Mouse (Mus musculus): ENCODE data around the gene Rnf26.
"Not testable (repeated sequence)": the region's sequence is repeated elsewhere in the genome, so short reads cannot be mapped to it uniquely, and the experiment has no call there.

Gene Rnf26

GRCm38 (mm10) chr9:44125546-44126428, 12.5 kb upstream of the Rnf26 start:
- DNase-seq (ENCODE audit: low spot score in 2 of 2): peak; percentile 63 to 75

- no peak for DNase-seq (ENCODE audit: low spot score in 2 of 2)
These were observed 11.7 kb upstream of the Rnf26 start for GRCm38 (mm10) chr9:44125026-44125425.

- DNase-seq (ENCODE audit: low spot score in 2 of 2): no peak
These were observed 11.0 kb upstream of the Rnf26 start for GRCm38 (mm10) chr9:44124317-44124716.

- no peak for DNase-seq (ENCODE audit: low spot score in 2 of 2)
These were observed 6.7 kb upstream of the Rnf26 start for GRCm38 (mm10) chr9:44119948-44120465.

GRCm38 (mm10) chr9:44119011-44119410, 5.7 kb upstream of the Rnf26 start:
- DNase-seq (ENCODE audit: low spot score in 2 of 2): peak; percentile 37 to 51

DNA sequence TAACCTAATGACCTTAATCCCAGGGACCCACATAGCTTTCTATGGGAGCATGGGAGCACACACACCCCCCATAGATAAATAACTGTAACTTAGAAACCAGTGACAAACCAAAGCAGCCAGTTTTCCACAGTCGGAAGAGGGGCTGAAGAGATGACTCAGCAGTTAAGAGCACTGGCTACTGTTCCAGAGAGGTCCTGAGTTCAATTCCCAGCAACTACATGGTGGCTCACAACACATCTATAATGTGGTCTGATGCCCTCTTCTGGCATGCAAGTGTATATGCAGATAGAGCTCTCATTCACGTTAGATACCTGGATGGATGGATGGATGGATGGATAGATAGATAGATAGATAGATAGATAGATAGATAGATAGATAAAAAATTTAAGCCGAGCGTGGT, 2.9 kb upstream of the Rnf26 start:
- no peak for DNase-seq (ENCODE audit: low spot score in 2 of 2)

GRCm38 (mm10) chr9:44115599-44115998, 2.3 kb upstream of the Rnf26 start:
- DNase-seq (ENCODE audit: low spot score in 2 of 2): no peak

DNA sequence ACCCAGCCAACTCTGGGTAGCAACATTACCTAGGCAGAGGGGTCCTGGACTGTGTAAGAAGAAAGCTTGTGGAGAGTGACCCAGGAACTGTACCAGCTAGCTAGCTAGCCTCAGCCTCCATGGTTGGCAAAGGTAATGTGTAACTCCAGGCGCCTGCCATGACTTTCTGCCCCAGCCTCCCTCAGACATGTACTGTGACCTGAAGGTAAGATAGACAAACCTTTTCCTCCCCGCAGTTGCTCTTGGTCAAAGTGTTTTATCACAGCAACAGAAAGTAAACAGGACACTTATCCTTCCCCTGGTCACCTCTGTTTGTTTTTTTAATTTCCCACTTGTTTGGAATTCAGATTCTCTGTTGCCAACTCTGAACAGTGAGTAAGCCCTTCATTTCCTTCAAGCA, 1.1 kb upstream of the Rnf26 start:
- no peak for DNase-seq (ENCODE audit: low spot score in 2 of 2)

- not testable (repeated sequence) for DNase-seq (ENCODE audit: low spot score in 2 of 2)
These were observed 1.4 kb downstream of the Rnf26 start for GRCm38 (mm10) chr9:44111909-44112308.

DNA sequence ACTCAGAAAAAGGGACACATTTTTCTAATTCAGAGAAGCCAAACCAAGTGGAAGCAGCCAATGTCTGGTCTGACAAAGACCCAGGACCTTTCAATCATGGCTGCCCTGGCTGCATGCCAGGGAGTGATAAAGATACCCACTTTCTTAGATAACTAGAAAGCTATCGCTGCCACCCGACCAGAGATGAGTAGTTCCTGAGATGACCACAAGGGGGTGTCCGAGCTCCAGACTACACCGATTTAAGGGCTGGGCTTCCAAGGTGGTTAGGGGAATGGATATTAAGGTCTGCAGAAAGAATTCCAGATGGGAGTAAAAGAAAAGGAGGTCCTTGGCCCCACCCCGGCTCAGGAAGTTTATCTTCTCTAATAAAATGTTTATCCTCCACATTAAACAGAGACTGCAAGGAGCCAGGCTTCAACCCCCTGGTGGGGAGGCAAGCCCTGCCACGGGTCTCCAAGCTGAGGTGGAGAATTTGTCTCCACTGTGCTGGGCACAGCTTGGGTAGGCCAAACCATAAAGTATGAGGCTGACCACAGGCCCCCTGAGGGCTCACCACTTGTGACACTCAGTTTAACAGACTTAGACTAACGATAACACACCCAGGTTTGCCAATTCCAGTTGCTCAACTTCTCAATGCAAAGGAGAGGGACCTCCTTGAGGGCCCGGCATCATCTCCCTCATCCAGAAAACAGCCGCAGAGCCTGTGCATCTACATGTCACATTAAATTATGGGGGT, 3.8 kb downstream of the Rnf26 start:
- peak; percentile 53 to 72 for DNase-seq (ENCODE audit: low spot score in 2 of 2)

- DNase-seq (ENCODE audit: low spot score in 2 of 2): no peak
These were observed 4.9 kb downstream of the Rnf26 start for GRCm38 (mm10) chr9:44108269-44109055.

- DNase-seq (ENCODE audit: low spot score in 2 of 2): no peak
These were observed 5.6 kb downstream of the Rnf26 start for GRCm38 (mm10) chr9:44107557-44108179.

- no peak for DNase-seq (ENCODE audit: low spot score in 2 of 2)
These were observed 6.2 kb downstream of the Rnf26 start, which contains the start of gene C1qtnf5 for GRCm38 (mm10) chr9:44107110-44107509. Gene C1qtnf5, plus strand, starts transcription at chr9:44107245.

- DNase-seq (ENCODE audit: low spot score in 2 of 2): no peak
These were observed 6.7 kb downstream of the Rnf26 start for GRCm38 (mm10) chr9:44106596-44106995.

DNA sequence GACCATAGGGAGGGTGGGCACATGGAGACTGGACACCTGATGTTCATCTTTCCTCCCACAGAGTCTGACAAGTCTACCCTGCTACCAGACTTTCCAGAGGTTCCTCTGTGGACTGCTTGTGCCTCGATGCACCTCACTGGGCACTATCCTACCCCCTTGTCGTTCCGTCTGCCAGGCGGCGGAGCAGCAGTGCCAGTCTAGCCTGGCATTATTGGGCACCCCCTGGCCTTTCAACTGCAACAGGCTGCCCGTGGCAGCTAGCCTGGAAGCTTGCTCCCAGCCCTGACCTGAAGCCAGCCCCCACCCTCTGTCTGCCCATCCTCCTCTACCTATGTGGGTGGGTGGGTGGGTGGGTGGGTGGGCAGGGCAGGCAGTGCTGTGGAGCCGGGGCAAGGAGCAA, 7.1 kb downstream of the Rnf26 start:
- no peak for DNase-seq (ENCODE audit: low spot score in 2 of 2)

GRCm38 (mm10) chr9:44105781-44106180, 7.5 kb downstream of the Rnf26 start:
- DNase-seq (ENCODE audit: low spot score in 2 of 2): no peak

DNA sequence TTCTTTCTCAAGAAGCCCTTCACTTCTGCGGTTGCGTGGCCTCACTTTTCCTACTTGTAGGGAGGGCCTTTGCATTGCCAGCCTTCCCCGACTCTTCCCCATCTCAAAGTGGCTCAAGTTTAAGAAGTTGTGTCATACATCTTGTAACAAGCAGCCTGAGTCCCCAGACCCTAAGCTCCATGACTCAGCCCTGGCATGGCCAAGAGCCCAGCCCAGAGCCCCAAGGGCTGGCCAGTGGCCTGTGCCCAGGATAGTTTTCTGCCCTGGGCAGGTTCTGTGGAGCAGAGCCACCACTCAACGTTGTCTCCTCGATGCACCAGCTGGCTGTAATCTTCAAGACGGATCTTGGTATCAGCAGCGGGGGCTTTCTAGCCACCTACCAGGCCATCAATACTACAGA, 8.4 kb downstream of the Rnf26 start:
- no peak for DNase-seq (ENCODE audit: low spot score in 2 of 2)

GRCm38 (mm10) chr9:44101490-44101889, 11.8 kb downstream of the Rnf26 start, which contains the start of gene Mfrp:
Gene Mfrp, plus strand, starts transcription at chr9:44101729.
- no peak for DNase-seq (ENCODE audit: low spot score in 2 of 2)

- no peak for DNase-seq (ENCODE audit: low spot score in 2 of 2)
These were observed 16.8 kb downstream of the Rnf26 start for GRCm38 (mm10) chr9:44096536-44096935.

DNA sequence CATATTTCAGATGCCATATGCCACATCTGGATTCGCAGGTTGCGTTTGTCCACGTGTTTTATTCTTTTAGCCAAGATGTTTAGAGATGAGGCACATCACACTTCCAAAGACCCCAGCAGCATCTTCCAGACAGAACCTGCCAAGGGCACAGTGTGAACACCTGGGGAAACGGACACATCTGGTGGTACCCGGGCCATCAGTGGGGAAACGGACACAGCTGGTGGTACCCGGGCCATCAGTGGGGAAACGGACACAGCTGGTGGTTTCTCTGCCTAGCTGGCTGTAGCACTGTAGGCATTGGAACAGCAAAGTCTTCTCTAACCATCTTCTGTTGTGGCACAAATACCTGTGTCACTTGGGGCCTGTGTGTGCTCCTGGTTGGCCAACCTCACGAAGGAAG, 17.5 kb downstream of the Rnf26 start:
- DNase-seq (ENCODE audit: low spot score in 2 of 2): no peak

DNA sequence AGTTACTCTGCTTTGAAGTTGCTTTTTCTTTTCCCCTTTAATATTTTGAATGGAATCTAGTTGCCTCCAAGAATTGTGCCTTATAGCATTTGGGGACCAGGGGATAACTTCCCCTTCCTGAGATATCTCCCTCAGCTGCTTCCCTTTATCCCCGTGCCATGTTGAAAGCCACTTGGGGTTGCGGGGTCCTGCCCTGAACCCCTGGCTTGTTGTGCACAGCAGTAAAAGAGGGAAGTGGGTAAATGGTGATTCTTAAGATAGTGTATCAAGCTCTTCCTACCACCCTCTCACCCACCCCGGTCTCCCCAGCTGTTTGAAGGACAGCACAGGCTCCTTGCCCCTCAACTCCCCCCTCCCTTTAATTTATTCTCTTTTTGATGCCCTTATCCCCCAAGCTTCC, 18.6 kb downstream of the Rnf26 start:
- no peak for DNase-seq (ENCODE audit: low spot score in 2 of 2)
